Mouse (Mus musculus): ENCODE measurements around the gene Rfc2. TPM values are rescaled to one million over a fixed set of nuclear protein-coding genes. Genes with fewer than 3 reads are reported as not detected.

Rfc2 gene
- total RNA-seq (2021): 10 to 100 TPM; 17.0 to 18.0 TPM
- long read RNA-seq, experiment 1, full-length matches to known transcripts: 17 of 21 reads
- long read RNA-seq, experiment 1, partial matches to known transcripts: 2 of 21 reads
- long read RNA-seq, experiment 1, other reads (novel, unspliced or antisense): 2 of 21 reads
- long read RNA-seq, experiment 2, full-length matches to known transcripts: 18 of 22 reads
- long read RNA-seq, experiment 2, partial matches to known transcripts: 2 of 22 reads
- long read RNA-seq, experiment 2, other reads (novel, unspliced or antisense): 2 of 22 reads

GRCm38 (mm10) chr5:134581146-134581545 is at the start of gene Rfc2:
Gene Rfc2 (plus strand): TSS chr5:134581366.
- intact Hi-C loops (cut with DNase I): loop anchor here (2.0 kb wide), 1 partner anchor 72 kb away; no protein-coding TSS in a partner anchor
- no peak for DNase-seq

- DNase-seq: no peak
- intact Hi-C loops (cut with DNase I): no loop called here
Observed at GRCm38 (mm10) chr5:134531585-134531984, 49.6 kb upstream of the Rfc2 start.

GRCm38 (mm10) chr5:134532417-134532816 is 48.7 kb upstream of the Rfc2 start:
- no peak for DNase-seq
- intact Hi-C loops (cut with DNase I): no loop called here

GRCm38 (mm10) chr5:134536036-134536435 is 45.1 kb upstream of the Rfc2 start:
- no peak for DNase-seq
- intact Hi-C loops (cut with DNase I): no loop called here

- intact Hi-C loops (cut with DNase I): no loop called here
- DNase-seq: peak in 1 of 2 experiments; percentile 63
Observed at GRCm38 (mm10) chr5:134539891-134540290, 41.3 kb upstream of the Rfc2 start.

- intact Hi-C loops (cut with DNase I): no loop called here
- peak in 1 of 2 experiments; percentile 27 for DNase-seq
Observed at GRCm38 (mm10) chr5:134540881-134541280, 40.3 kb upstream of the Rfc2 start.

- DNase-seq: peak; percentile 73 to 76
- intact Hi-C loops (cut with DNase I): no loop called here
Observed at GRCm38 (mm10) chr5:134541640-134542039, 39.5 kb upstream of the Rfc2 start.

- DNase-seq: peak in 1 of 2 experiments; percentile 29
- intact Hi-C loops (cut with DNase I): no loop called here
Observed at GRCm38 (mm10) chr5:134544516-134545241, 36.5 kb upstream of the Rfc2 start.

GRCm38 (mm10) chr5:134545242-134545629 is 35.9 kb upstream of the Rfc2 start:
- intact Hi-C loops (cut with DNase I): no loop called here
- DNase-seq: no peak

GRCm38 (mm10) chr5:134546790-134547189 is 34.4 kb upstream of the Rfc2 start:
- no peak for DNase-seq

GRCm38 (mm10) chr5:134548306-134548705 is 32.9 kb upstream of the Rfc2 start:
- intact Hi-C loops (cut with DNase I): no loop called here
- DNase-seq: no peak

More at GRCm38 (mm10) chr5:134546790-134547189, 34.4 kb upstream of the Rfc2 start:
- intact Hi-C loops (cut with DNase I): no loop called here

- DNase-seq: no peak
- intact Hi-C loops (cut with DNase I): loop anchor here (2.0 kb wide), 1 partner anchor 43 kb away; no protein-coding TSS in a partner anchor
Observed at GRCm38 (mm10) chr5:134549640-134550168, 31.5 kb upstream of the Rfc2 start.

GRCm38 (mm10) chr5:134550836-134551232 is 30.3 kb upstream of the Rfc2 start:
- DNase-seq: no peak
- intact Hi-C loops (cut with DNase I): loop anchor here (2.0 kb wide), 1 partner anchor 44 kb away; no protein-coding TSS in a partner anchor

- peak in 1 of 2 experiments; percentile 23 for DNase-seq
- intact Hi-C loops (cut with DNase I): loop anchor here (2.0 kb wide), 1 partner anchor 45 kb away; no protein-coding TSS in a partner anchor
Observed at GRCm38 (mm10) chr5:134551233-134552109, 29.7 kb upstream of the Rfc2 start.

- intact Hi-C loops (cut with DNase I): no loop called here
- DNase-seq: peak; percentile 98 to 99
Observed at GRCm38 (mm10) chr5:134552110-134552972, 28.8 kb upstream of the Rfc2 start, which contains the start of gene Clip2. Gene Clip2 (minus strand): TSS chr5:134552434.

GRCm38 (mm10) chr5:134553951-134554546 is 27.1 kb upstream of the Rfc2 start:
- no peak for DNase-seq
- intact Hi-C loops (cut with DNase I): no loop called here

GRCm38 (mm10) chr5:134555463-134556164 is 25.6 kb upstream of the Rfc2 start:
- intact Hi-C loops (cut with DNase I): no loop called here
- DNase-seq: peak; percentile 49 to 65

- intact Hi-C loops (cut with DNase I): no loop called here
- no peak for DNase-seq
Observed at GRCm38 (mm10) chr5:134560071-134560449, 21.1 kb upstream of the Rfc2 start, which contains the start of gene Syna. Gene Syna (minus strand): TSS chr5:134560171.

Measured in gastrocnemius, postnatal 36 days (tissue).